Mouse (Mus musculus): Measurements from ENCODE around the gene Pabpc1l. TPM values are rescaled to one million over a fixed set of nuclear protein-coding genes. Genes with fewer than 3 reads are reported as not detected.

The Pabpc1l gene
- polyA plus RNA-seq (2012; rRNA removed), result 4.8 and 5.4 TPM in 2 replicates

DNA sequence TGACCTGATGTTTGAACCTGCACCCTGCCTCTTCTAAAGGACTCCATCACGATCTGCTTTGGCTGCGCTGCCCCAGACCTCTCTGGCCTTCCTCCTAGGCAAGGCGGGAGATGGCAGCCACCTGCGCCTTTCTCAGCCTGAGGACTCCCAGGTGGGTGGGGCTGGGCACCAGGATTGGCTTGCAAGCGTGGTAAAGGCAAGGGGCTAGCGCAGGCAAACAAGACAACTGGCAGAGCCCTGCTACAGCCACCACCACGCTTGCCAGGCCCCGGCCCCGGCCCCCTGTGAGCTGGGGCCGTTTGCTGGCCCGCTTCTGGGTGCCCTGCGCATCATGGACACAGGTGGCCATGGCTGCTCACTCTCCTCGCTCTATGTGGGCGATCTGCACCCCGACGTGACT is at the start of gene Pabpc1l:
Pabpc1l (plus strand) TSS at position 301 of the 400 bp plus-strand sequence.

DNA sequence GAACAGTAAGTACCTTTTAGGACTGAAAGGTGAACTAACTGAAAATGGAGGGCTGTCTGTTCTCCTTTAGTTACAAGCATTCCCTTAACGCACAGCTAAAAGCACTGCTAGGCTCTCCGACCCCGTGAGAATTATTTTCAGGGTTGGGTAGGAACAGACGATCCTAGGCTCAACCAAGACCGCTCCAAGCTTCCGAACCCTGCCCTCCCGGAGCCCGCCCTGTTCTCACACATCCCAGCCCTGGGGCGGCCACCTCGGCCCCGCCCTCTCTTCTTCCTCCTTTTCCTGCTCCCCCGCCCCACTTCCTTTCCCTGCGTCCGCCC is 30.6 kb upstream of the Pabpc1l start, which contains the start of gene Ywhab:
Ywhab (plus strand) TSS at position 307 of the 323 bp plus-strand sequence.

DNA sequence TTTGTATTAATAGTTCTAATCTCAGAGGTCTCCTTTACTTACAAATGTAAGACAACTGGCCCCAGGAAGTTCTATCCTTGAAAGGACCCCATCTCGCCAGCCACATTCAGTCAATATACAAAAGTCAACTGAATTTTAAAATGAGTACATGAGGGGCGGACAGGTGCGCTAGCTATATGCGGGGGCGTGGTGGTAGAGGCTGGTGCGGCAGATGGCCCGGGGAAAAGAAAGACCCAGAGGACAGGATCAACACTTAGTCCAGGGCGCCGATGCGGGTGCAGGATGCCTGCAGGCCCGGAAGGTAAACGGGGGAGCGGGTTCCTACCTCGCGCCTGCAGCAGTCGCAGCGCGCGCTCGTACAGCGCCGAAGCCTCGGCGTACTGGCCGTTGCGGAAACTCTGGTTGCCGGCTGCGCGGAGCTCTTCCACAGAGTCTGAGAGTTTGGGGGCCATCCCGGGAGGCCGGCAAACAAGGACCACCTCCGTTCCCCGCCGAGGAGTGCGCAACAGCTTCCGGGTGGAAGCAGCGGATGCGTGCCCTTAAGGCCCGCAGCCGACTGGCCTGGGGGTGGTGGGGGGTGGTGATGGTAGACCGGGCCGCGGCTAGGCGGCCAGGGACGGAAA is 45.0 kb downstream of the Pabpc1l start, which contains the start of gene Stk4:
Stk4 (plus strand) TSS at position 181 of the 623 bp plus-strand sequence.

DNA sequence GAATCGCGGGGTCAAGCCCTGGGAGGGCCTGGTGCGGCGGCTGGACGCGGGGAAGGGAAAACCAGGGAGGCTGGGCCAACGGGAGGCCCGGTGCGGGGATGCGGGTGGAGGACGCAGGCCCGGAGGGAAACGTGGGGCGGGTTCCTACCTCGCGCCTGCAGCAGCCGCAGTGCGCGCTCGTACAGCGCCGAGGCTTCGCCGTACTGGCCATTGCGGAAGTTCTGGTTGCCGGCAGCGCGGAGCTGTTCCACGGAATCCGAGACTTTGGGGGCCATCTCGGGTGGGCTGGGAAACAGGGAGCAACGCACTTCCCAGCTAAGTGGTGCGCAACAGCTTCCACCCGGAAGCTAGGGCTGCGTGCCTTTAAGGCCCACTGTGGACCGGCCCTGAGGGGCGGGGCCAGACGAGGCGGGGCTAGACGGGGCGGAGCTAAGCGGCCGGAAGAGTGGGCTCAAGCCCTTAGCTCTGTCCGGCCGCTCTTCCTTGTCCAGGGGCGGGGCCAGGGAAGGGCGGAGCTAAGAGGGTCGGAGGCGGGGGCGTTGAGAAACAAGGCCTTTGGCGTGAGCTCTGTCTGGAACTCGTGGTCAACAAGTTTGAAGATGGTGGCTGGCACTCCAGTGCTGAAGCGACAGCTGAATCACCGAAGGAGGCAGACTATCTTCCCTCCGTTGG is 45.7 kb downstream of the Pabpc1l start, which contains the start of gene Tomm34:
Tomm34 (minus strand) TSS at position 405 of the 672 bp plus-strand sequence.

Other genes with a start within 250 kb of the Pabpc1l start
- 60.6 and 107 TPM in 2 replicates for gene Ccn5, start 204.6 kb upstream of the Pabpc1l start, polyA plus RNA-seq (2012; rRNA removed)
- gene Kcnk15, start 171.8 kb upstream of the Pabpc1l start, polyA plus RNA-seq (2012; rRNA removed), result 1.7 and 2.6 TPM in 2 replicates
- 15.2 and 18.4 TPM in 2 replicates for gene Rims4, start 106.8 kb upstream of the Pabpc1l start, polyA plus RNA-seq (2012; rRNA removed)
- 30.7 and 33.5 TPM in 2 replicates for gene Ywhab, start 30.5 kb upstream of the Pabpc1l start, polyA plus RNA-seq (2012; rRNA removed)
- 11.8 and 14.4 TPM in 2 replicates for gene Stk4, start 44.9 kb downstream of the Pabpc1l start, polyA plus RNA-seq (2012; rRNA removed)
- gene Tomm34, start 45.7 kb downstream of the Pabpc1l start, polyA plus RNA-seq (2012; rRNA removed), result 59.8 and 64.6 TPM in 2 replicates
- gene Kcns1, start 145.7 kb downstream of the Pabpc1l start, polyA plus RNA-seq (2012; rRNA removed), result 0.33 and 0.40 TPM in 2 replicates
- gene Wfdc5, start 157.3 kb downstream of the Pabpc1l start, polyA plus RNA-seq (2012; rRNA removed), result not detected in 2 replicates
- 0.60 TPM in 1 of 2 replicates, not detected in the other for gene Wfdc12, start 165.2 kb downstream of the Pabpc1l start, polyA plus RNA-seq (2012; rRNA removed)
- not detected in 2 replicates for gene Wfdc15a, start 174.7 kb downstream of the Pabpc1l start, polyA plus RNA-seq (2012; rRNA removed)
- 8.0 and 12.6 TPM in 2 replicates for gene Wfdc15b, start 196.2 kb downstream of the Pabpc1l start, polyA plus RNA-seq (2012; rRNA removed)
- not detected in 2 replicates for gene Svs2, start 213.0 kb downstream of the Pabpc1l start, polyA plus RNA-seq (2012; rRNA removed)
- gene Svs3b, start 231.2 kb downstream of the Pabpc1l start, polyA plus RNA-seq (2012; rRNA removed), result not detected in 2 replicates